Mouse (Mus musculus) small intestine, adult 2 months (tissue): ENCODE results near the gene Fbxo8. TPM values are rescaled to one million over a fixed set of nuclear protein-coding genes. Genes with fewer than 3 reads are reported as not detected.

Experiments
- H3K27ac ChIP-seq: fragments of 200-500 bp; 2 replicates; pipeline ENCODE4 v1.5.1; 2012; ENCODE audit warnings: low read depth, low read length, control low read depth, inconsistent platforms; ENCODE audit not compliant: insufficient read depth
- H3K27me3 ChIP-seq: fragments of 200-500 bp; 2 replicates; pipeline ENCODE4 v1.6.1; 2012; ENCODE audit warnings: mild to moderate bottlenecking, moderate library complexity, low read length, inconsistent platforms; ENCODE audit not compliant: control insufficient read depth, insufficient read depth
- H3K36me3 ChIP-seq: fragments of 200-500 bp; 2 replicates; pipeline ENCODE4 v1.6.1; 2012; ENCODE audit warnings: mild to moderate bottlenecking, low read length, control low read depth, inconsistent platforms; ENCODE audit not compliant: control insufficient read depth, insufficient read depth
- H3K4me1 ChIP-seq: fragments of 200-500 bp; 2 replicates; pipeline ENCODE4 v1.6.1; 2012; ENCODE audit warnings: low read length, inconsistent platforms, mixed read lengths; ENCODE audit not compliant: control insufficient read depth, insufficient read depth, insufficient read length
- H3K4me3 ChIP-seq: fragments of 200-500 bp; 2 replicates; pipeline ENCODE4 v1.5.1; 2012; ENCODE audit warnings: low read depth, mild to moderate bottlenecking, control low read depth, inconsistent platforms, low read length, moderate library complexity
- CTCF ChIP-seq: fragments of 200-500 bp; IDR thresholded peaks from 2 replicates; pipeline ENCODE4 v1.5.1; 2012; ENCODE audit warnings: low read depth, mild to moderate bottlenecking, control low read depth, inconsistent platforms, low read length, moderate library complexity, mixed read lengths; ENCODE audit not compliant: insufficient replicate concordance, insufficient read length; ENCODE audit errors: extremely low read depth
- POLR2A ChIP-seq: fragments of 200-500 bp; IDR thresholded peaks from 2 replicates; pipeline ENCODE4 v1.6.1; 2012; ENCODE audit warnings: low read depth, mild to moderate bottlenecking, control low read depth, inconsistent platforms, low read length, moderate library complexity
- WGBS: fragments of 180-500 bp; shearing (Covaris S2); methylation state at CpG from one replicate; pipeline ENCODE4 v1.1.7; 2018; 5-methylcytosine and 5-hydroxymethylcytosine counted together
- polyA plus RNA-seq: library from polyadenylated mRNA; depleted of rRNA; stranded (reverse); fragments of >200 nt; gene quantifications from 2 replicates; pipeline ENCODE4 v1.2.3, GENCODE M21; 2012

The Fbxo8 gene
- polyA plus RNA-seq, 1 experiment: 30.6 TPM

DNA sequence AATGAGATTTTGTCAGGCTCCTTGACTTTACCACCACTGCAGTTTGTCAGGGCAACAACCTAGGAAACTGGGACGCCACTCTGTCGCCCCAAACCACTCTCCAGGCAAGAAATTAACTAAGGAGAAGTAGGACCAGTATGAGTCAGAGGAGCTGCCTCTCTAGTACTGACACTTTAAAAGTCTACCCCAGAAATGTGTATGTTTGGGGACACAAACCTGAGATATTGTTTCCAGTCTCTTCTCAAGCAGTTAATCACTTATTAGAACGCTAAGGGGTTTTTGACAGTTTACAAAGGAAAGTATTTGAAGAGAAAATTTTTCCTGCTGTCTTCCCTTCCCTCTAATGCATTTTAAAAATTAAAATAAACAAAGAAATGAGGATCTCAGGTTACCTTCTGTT lies 55.6 kb downstream of the Fbxo8 start:
- Histone ChIP-seq H3K36me3 (no peaks in the 10 kb centered on the region), H3K4me3 (no peak overlapping the region), H3K27ac (no peak overlapping the region), H3K27me3 (no peaks in the 10 kb centered on the region), H3K4me1 (no peaks in the 10 kb centered on the region)
- TF ChIP-seq CTCF (no peak), POLR2A (no peak)
- WGBS: 44% methylated on average over 3 of the region's 3 CpGs

DNA sequence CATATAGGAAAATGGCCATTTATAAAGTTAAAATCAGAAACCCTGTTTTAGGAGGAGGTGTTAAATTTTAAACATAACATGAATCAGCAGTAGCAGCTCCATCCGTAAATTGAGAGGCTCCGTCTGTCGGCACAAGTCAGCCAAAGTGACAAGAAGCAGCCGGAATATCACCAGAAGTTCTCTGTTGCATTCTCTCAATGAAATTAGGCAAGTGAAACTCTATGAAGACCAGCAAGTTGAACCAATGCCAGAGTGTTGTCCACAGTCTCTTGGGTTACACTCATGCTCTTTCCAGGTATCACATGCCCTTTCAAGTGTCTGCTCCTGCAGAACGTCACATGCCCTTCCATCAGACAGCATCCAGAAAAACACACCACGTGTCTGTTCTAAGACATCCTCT lies 60.8 kb downstream of the Fbxo8 start:
- TF ChIP-seq CTCF (no peak), POLR2A (no peak)
- Histone ChIP-seq H3K4me1 (no peaks in the 10 kb centered on the region), H3K27me3 (no peaks in the 10 kb centered on the region), H3K27ac (no peak overlapping the region), H3K36me3 (no peaks in the 10 kb centered on the region), H3K4me3 (no peak overlapping the region)
- WGBS: 82% methylated on average over 6 of the region's 6 CpGs

DNA sequence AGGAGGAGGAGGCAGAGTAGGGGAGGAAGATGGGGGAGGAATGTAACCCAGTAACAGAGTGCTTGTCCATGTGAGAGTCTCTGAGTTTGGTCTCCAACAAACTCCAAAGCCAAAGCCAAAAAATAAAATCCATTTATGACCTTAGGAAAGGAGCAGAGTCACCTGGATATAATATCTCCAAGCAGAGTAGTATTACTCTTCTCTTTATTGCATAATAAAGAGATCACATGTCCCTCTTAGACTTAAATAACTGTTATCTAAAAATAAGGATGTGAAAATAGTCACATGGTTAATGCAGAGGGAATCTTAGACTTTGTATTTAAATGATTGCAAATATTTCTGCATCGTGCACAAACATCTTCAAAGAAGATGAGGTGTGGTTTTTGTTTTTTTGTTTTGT lies 63.3 kb downstream of the Fbxo8 start:
- Histone ChIP-seq H3K27ac (no peak overlapping the region), H3K36me3 (no peaks in the 10 kb centered on the region), H3K4me3 (no peak overlapping the region), H3K27me3 (no peaks in the 10 kb centered on the region), H3K4me1 (no peaks in the 10 kb centered on the region)
- no peak for TF ChIP-seq POLR2A
- 77% methylated on average over 1 of the region's 1 CpGs for WGBS

DNA sequence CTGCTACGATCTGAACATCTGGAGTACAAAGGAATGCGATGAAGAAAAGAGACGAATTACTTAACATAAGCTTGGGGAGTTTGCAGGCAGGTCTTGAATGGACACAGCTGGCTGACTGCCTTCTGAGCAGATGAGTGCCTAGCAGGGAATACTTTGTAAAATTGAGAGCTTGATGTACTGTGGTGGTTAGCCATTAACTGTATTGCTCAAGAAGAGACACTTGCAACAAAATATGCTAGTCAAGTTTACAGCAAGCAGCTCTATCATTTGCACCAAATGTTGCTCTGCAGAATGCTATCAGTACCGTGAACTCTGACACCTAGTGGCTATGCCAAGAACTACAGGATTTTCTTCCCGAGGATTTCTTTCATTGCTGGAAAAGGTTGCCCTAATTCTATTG lies 64.1 kb downstream of the Fbxo8 start:
- Histone ChIP-seq H3K36me3 (no peaks in the 10 kb centered on the region), H3K27me3 (no peaks in the 10 kb centered on the region), H3K27ac (no peak overlapping the region), H3K4me1 (no peaks in the 10 kb centered on the region), H3K4me3 (no peak overlapping the region)
- TF ChIP-seq CTCF: no peak; the same call in 1 of the 2 replicates
- TF ChIP-seq POLR2A: no peak
- 22% methylated on average over 5 of the region's 5 CpGs for WGBS

DNA sequence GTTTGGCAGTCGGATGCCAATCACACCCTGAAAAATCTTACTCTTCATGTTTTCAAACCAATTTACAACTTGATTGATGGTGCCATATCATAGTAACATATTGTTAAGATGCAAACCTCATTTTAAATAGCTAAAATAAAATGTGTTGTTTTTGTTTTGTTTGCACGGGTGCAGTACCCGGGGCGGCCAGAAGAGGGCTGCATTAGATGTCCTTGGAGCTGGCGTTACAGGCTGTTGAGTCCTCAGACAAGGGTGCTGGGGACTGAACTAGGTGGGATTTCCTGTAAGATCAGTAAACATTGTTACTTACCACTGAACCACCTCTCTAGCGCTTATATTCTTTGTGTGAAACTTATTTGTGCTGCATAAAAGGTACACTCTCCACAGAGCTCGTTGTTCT lies 65.4 kb downstream of the Fbxo8 start:
- no peak overlapping the region for H3K4me3 ChIP-seq
- 35% methylated on average over 7 of the region's 7 CpGs for WGBS
- no peak overlapping the region for H3K27ac ChIP-seq
- TF ChIP-seq POLR2A (no peak), CTCF (peak; percentile 84; the same call in 1 of the 2 replicates)
- no peaks in the 10 kb centered on the region for H3K36me3 ChIP-seq
- peaks cover 5% of the 10 kb centered on the region; the same call in 1 of the 2 replicates for H3K4me1 ChIP-seq
- no peaks in the 10 kb centered on the region for H3K27me3 ChIP-seq

DNA sequence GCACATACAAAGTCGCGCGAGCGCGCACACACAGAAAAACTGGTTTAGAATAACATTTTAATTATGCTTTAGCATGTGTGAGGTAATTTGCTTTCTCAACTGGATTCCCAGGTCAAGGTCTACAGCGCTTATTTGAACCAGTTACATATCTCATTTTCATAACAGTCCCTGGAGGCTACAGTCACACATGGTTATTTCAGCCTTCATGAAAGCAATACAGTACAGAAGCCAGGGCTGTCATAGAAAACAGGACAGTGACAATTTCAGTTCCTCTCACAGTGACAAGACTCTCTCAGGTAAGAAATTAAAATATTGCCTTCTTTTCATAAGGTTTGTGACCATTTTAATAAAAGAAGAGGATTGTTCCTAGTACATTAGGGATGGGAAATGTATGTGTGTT lies 66.4 kb downstream of the Fbxo8 start:
- H3K36me3 ChIP-seq: no peaks in the 10 kb centered on the region
- H3K4me1 ChIP-seq: peaks cover 5% of the 10 kb centered on the region; the same call in 1 of the 2 replicates
- H3K27ac ChIP-seq: no peak overlapping the region
- WGBS: 96% methylated on average over 6 of the region's 6 CpGs
- no peak overlapping the region for H3K4me3 ChIP-seq
- no peaks in the 10 kb centered on the region for H3K27me3 ChIP-seq
- TF ChIP-seq CTCF (no peak), POLR2A (no peak)

DNA sequence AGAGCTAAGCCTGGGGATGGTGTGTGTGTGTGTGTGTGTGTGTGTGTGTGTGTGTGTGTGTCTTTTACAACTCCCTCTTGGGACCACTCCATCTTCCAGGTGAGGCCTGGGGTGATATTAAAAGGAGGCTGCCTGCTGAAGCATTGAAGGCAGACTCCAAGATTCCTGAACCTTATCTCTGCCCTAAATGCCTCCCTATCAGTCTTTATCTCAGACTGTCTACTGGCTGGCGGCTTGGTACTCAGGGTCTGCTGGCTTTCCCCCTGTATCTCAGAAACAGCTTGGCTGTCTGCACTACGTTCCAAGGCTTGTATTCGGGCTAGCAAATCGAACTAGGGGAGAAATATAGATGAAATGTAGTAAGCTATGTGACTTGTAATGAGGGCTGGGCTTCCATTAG lies 68.2 kb downstream of the Fbxo8 start:
- no peaks in the 10 kb centered on the region for H3K36me3 ChIP-seq
- no peaks in the 10 kb centered on the region for H3K27me3 ChIP-seq
- 25% methylated on average over 4 of the region's 4 CpGs for WGBS
- H3K4me3 ChIP-seq: no peak overlapping the region
- H3K27ac ChIP-seq: no peak overlapping the region
- TF ChIP-seq CTCF (no peak), POLR2A (no peak)
- peaks cover 5% of the 10 kb centered on the region; the same call in 1 of the 2 replicates for H3K4me1 ChIP-seq

DNA sequence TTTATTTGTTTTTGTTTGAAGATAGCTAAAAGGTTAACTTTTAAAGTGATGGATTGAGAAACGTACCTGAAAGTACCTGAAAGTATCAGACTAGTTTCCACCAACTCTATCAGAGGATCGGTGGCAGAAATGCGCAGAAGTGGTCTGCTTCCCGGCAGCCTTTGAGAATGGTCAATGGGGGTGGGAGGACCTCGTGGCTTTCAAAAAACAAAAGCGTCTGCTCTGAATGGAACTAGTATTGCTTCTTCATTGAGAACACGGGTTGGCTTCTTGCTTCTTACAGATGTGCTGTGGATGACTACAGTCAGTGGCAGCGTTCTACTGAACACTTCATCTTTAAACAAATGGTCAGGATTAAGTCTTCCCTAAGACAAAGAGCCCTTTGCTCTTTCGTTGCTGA lies 68.7 kb downstream of the Fbxo8 start:
- TF ChIP-seq CTCF (no peak), POLR2A (no peak)
- H3K27ac ChIP-seq: no peak overlapping the region
- no peak overlapping the region for H3K4me3 ChIP-seq
- no peaks in the 10 kb centered on the region for H3K27me3 ChIP-seq
- 31% methylated on average over 9 of the region's 9 CpGs for WGBS
- H3K4me1 ChIP-seq: peaks cover 5% of the 10 kb centered on the region; the same call in 1 of the 2 replicates
- no peaks in the 10 kb centered on the region for H3K36me3 ChIP-seq
